Mouse (Mus musculus) megakaryocyte-erythroid progenitor cell, adult 5-6 weeks (primary cell): ENCODE results near the gene Nkain2. TPM values are rescaled to one million over a fixed set of nuclear protein-coding genes. Genes with fewer than 3 reads are reported as not detected.
"Not testable (repeated sequence)": the region's sequence is repeated elsewhere in the genome, so short reads cannot be mapped to it uniquely, and the experiment has no call there.

Experiments used
- ATAC-seq: replicated peaks from 2 replicates; pipeline ENCODE4 v1.8.0; 2016; ENCODE audit warnings: mild to moderate bottlenecking, inconsistent platforms; ENCODE audit not compliant: severe bottlenecking, poor library complexity, low FRiP score, low TSS enrichment
- total RNA-seq, 2 experiments: library from RNA; stranded (forward) in 1 of 2; stranded (reverse) in 1 of 2; fragments of 200-1000, 215-1000 nt in 1 of 2; fragments of >200 nt in 1 of 2; fragmentation: Nextera tagmentation in 1 of 2; gene quantifications; 2 replicates each; pipeline ENCODE4 v1.2.3; 2014 to 2017

The Nkain2 gene
- total RNA-seq (2014; fragmentation: Nextera tagmentation) (not detected in 2 replicates), total RNA-seq (2017) (not detected in 2 replicates)

DNA sequence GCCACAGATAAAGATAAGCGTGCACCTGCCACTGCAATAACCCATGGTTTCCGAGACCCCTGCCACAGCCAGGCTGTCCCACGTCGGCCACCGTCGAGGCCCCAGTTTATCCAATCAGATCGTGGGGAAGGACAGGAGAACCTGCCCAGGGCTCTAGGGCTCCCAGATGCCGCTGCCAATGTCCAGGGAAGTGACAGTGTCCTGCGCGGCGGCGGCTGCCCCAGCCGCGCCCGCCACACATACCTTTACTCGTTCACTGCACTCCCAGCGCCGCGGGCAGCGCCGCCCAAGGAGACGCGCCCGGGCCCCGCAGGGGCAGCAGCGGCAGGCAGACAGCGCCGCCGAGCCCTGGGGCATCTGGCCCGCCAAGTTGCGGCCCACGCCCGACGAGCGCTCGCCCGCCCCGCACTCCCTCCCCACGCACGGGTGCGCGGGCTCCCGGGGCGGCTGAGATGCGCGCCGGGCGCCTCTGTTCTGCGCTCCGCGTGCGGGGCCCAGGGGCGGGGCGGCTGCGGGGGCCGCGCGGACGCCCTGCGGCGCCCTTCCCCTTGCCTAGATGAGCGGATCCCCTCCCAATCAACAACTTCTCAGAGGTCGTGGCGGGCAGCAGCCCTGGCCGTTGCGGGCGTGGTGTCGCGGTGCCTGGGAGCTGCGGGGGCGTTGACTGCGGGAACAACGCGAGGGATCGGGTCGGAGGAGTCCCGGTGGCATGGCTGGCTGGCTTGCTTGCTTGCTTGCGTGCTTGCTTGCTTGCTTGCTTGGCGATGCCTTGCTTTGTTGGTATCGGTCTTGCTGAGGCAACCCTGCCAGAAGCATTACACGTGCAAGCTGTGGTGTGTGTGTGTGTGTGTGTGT, at the start of gene Nkain2:
Gene Nkain2, minus strand, starts transcription at position 811 of the 855 bp plus-strand sequence.
- no peak for ATAC-seq

DNA sequence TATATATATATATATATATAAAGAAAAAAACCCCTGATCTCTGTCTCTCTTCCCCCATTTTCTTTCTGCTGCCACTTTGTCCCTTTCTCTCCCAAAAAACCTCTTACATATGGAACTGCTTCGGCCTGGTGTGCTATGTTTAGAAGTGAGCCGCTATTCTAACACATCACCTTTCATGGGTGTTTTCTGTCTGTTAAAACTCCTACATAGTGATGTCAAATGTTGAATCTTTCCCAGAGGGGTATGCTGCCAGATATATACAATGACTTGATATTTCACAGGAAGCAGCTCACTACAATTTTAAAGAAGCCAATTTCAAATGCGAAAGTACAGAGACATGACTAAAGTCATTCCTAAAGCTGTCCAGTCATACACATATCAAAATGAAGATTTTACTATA, 49.6 kb upstream of the Nkain2 start:
- no peak for ATAC-seq

DNA sequence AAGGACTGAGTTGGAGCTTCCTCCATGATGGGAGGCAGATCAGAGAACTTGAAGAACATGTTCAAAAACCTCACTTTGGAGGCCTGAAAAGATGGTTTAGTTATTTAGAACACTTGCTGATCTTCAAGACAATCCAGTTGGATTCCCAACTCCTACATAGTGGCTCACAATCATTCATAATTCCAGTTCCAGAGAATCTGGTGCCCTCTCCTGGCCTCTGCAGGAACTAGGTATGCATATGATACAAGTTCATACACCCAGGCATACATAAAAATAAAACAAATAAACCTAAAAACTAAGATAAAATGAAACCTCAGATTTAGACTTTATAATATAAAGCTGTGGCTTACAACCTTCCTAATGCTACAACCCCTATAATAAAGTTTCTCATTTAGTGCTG, 4.8 kb upstream of the Nkain2 start:
- no peak for ATAC-seq

DNA sequence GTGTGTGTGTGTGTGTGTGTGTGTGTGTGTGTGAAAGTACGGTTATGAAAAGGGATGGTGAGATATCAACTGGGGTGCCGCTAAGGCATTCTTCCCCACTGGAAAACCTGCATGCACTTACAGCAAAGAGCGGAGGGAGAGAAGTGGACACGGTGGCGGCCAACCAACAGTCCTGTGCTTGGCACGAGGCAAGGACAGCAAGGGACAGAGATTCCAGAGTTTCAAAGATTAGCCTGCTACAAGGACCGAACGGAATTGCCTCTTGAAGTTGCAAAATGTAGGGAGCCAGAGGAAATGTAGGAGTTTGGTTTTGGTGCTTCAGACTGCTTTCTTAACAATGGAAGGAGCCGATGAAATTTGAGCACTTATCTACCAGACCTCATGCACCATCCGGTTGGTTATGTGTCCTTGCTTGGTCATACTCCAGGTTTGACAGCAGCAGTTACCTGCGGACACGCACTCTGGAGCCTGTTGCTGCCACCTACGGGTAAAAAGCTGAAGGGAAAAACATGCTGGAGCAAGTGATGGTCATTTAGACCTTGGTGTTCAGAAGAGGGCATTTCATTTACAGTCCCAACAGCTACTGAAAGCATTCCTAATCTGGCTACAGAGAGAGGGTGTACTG, 357 bp upstream of the Nkain2 start:
- ATAC-seq: no peak

DNA sequence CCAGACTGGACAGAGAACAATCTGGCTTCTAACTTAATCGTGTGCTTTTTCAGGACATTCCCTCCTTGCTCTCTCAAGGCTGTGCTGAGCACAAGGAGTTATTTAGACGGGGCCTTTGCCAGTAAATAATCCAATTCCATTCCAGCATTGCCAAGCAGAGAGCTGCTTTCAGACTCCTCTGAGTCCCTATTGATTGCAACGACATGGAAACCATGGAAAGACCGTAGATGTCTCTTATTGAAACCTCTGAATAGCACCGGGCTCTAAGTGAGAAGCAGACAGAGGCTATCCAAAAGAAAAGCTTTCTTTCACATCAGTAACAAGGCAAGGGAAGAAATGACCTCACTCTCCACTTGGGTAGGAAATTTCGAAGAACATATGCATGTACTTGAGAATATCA, 8.3 kb downstream of the Nkain2 start:
- ATAC-seq: no peak

DNA sequence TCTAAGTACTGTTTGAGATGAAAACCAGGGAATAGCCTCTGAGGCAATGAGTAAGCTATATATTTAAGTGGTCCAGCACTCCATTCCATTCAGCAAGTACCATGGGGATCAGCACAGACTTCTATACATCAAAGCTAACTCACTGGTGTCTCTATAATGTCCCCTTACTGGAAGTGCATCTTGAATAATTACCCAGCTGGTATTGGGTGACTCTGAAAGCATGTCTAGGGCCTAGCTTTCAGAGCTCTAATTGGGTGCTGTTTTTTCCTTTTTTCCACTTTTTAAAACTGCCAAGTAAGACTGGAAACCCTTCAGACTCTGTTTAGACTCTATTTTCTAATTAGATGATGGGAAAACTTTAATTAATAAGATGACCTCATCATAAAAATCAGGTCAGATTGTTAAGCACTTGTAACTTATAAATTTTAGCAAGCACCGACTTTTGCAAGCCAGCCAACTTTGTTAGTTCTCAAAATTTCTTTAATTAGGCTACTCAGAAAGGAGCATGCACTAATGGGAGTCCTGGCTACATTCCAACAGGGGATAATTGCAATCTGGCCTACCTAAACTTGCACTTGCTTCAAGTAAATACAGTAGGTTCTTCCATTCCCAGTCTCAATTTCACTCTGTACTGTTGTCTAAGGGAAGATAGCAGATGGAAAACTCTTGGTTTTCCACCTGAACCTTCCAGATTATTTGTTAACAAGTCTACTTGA, 19.4 kb downstream of the Nkain2 start:
- no peak for ATAC-seq

DNA sequence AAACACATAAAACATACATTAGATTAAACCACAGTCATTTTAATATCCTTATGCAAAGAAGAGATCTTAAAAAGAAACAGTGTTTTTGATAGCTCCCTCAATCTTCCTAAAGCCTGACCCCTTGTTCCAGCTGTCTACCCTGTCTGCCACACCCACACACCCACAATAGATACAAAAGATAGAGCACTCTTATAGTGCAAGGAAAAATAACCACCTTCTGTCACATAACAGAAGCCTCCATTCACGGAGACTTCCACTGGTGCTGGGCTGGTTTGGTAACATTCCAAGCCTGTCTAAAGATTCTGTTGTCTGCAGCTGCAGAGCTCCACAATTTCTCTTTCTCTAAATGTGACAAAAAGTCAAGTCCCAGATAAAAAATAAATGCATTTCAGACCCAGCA, 20.7 kb downstream of the Nkain2 start:
- ATAC-seq: no peak

DNA sequence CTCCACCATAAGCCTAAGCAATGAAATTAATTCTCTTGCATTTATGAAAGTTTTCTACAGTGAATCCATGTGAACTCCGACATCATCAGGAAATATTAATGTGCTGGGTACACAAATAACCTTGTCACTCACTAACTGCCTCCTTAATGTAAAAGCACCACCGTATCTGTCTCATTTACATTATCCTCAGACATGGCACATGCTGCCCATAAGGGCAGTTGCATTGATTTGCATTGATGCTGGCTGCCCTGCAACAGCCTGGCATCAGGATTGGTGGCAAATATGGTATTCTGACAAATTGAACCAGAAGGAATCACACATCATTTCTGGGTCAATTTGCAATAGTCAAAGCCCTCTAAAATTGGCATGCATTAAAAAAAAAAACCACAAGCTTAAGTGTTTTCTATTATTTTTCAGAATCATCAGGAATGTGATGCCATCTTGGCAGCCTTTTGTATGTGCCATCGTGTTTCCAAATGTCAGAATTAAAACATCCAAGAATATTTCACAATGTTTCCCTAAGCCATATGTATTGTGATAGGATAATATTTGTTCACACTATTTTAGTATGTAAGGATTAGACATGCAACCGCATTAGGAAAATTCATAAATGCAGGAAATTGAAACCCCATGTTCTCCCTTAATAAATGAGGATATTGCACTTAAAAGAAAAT, 74.9 kb downstream of the Nkain2 start:
- no peak for ATAC-seq

DNA sequence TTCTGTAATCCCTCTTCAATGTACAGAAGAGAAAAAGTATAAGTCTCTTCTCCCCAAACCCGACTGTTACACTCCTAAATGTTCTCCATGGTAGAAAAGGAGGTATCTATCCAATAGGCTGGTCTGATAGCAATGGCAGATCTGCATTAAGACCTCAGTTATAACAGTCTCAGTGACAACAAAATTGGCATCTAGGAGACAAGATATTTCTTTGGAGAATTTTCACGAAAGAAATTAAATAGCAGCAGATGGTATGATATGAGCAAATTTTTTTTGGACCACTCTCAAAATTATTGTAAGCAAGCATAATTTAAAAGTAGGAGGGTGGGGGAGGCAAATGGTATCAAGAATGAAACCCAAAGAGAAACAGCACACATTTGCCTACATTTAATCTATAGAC, 94.0 kb downstream of the Nkain2 start:
- no peak for ATAC-seq

DNA sequence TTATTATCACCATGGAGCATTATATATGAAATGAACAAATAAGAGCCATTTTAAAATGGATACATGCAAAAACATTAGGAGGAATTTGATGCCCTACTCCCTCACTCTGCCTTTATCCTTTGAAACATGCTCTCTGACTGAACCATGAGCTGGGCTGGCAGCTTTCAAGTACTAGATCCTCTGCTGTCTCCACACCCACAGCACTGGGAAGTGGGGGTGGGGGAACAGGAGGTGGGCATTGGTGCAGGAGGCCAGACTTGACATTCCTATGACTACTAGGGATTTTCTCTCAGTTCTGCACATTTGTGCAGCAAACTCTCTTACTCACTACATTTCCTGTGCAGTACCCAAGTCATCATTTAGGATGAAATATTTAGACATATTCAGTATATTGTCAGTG, 99.7 kb downstream of the Nkain2 start:
- no peak for ATAC-seq

DNA sequence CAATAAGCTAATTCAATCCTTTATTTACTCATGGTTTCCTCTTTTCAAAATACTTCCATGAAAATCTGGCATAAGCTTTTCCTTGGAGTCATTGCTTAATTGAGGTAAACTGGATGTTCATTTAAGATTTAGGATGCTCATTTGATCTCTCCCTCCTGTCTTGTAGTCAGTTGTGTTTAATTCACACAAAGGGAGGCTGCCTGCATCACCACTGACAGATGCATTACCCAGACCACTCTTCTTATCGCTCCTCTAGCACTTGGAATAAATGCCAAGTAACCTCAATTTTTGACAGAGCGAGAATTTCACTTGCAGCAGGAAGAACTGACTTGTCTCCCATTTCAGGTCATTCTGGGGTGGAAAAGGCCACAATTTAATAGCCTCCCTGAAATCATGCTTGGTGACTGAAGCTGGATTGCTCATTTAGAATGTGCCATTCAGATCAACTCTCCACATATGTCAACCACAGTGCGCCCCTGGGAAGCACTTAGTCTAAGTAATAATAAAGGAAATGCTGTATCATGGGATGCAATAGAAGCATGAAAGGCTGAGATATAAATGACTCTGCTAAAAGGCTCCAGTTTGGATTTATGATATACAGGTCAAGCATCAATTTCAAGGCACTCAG, 107.4 kb downstream of the Nkain2 start:
- ATAC-seq: no peak

DNA sequence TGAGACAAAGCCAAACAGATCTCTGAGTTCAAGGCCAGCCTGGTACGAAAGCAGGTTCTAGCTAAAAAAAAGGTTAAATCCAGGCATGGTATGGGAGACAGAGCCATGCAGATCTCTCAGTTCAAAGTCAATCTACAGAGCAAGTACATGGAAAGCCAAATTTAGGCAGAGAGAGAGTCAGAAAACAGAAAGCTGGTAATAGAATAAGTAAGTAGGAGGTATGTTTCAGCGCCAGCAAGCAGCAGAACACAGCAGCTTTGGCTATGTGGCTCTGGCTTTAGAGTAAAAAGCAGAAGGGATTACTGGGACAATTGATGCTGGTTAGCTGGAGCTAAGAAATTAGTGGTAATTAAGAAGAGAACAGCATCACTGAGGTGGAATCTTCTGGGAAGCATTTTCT, 151.3 kb downstream of the Nkain2 start:
- ATAC-seq: no peak

DNA sequence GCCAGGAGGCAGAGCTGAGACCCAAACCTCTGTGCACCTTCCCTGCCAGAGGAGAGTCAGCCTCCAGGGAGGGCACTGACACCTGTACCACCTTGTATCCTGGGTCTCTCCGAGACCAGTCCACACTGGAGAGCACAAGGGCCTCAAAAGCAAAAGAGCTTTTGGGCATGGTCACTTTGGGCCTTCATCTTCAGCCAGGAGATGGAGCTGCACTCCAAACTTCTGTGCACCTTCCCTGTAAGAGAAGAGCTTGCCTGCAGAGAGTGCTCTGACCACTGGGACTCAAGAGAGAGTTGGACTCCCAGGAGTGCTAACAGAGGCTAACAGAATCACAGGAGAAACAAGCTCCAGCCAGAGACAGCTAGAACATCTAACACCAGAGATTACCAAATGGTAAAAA, 183.7 kb downstream of the Nkain2 start:
- ATAC-seq: not testable (repeated sequence)

DNA sequence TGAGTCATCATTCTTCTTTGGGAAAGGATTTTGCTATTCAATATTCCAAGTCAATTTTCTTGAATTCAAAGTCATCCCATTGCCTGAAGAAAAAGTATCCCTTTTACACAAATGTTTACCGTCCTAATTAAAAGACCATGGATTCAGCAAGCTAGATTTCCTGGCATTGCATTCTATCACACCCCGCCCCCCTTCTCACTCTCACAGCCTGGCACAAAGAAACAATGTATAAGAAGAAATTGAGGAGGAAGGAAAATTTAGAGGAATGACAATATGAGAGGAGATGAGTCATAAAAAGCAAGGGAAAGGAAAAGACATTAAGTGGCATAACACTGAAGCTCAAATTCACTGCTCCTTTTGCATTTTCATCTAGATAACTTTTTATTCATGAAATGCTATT, 193.6 kb downstream of the Nkain2 start:
- no peak for ATAC-seq

DNA sequence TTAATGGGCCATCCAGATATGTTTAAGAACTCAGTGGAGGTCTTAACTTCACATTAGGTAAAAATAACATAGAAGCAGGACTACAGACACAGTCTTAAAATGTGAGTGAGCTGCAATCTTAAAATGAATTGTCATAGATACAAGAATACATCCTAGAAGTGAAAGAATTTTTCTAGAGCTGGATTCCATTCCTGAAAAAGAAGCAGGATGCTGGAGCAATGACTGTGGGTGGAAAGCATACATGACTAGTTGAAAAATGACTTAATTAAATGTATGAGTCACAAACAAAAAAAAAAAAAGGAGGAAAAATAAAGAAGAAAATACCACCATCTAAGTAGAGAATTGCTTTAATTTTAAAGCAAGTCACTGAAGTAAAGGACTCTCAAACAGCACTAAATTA, 205.7 kb downstream of the Nkain2 start:
- ATAC-seq: no peak

DNA sequence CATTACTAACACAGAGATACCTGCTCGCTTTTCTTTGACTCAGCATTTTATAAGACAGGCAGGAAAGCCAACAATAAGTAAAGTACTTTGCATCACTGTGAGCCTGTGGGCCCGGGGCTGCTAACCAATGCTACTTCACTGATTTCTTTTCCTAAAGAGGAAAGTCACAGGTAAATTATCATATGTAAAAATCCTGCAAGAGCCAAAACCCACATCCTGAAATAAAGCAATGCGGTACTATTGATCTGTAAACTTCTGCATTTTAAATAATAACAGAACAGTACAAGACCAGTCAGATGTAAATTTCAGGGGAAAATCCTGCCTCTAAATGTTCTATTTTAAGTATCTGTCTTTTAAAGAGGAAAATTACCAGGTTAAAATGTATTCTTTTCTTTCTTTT, 250.0 kb downstream of the Nkain2 start:
- no peak for ATAC-seq

DNA sequence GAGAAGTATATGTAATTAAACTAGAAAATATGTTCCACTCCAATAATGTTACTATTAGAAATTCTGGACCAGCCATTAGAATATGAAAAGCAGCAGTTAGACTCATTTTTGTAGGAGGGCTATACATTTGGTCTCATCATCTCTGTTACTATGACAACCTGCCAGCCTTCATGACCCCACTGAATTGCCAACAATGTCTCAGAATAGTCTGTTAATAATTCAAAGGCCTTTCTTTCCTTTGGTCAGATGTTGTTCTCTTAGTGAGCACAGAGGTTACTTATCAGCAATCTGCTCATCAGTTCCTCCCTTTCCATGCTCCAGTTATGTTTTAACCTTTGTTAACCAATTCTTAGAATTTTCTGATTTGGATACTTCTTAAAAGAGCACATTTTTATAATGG, 251.1 kb downstream of the Nkain2 start:
- ATAC-seq: no peak

DNA sequence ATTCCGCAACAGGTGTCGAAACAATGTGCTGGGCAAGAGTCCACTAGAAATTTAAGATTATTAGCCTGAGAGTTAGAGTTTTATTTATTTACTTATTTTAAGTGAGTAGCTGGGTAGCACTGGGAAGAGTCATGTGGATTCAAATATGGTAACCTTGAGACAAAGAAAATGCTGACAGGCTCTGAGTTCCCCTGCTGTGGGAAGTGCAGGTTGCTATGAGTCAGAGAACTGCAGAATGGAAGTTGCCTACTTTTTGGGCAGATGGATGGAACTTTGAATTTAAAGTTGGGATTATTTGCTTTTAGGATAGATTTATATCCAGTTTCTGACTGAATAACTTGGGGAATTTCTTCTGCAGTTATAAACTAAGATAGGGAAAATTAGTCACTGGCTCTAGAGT, 259.2 kb downstream of the Nkain2 start:
- ATAC-seq: no peak

DNA sequence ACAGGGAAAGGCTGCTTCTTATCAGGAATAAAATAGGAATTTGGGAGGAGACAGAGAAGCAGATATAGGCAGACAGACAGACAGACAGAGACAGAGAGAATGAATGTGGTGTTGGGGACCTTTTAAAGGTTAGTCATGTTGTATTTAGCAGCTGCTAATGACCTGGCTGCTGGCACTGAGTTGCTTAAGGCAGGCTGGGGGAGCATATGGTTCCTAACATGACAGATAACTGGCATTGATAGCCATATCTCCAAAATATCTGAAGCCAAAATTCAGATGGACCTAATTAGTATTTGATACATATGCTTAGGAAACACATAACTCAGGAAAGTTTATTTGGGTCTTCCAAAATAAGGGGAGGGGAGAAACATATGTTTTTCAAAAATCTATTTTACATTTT, 285.8 kb downstream of the Nkain2 start:
- no peak for ATAC-seq

DNA sequence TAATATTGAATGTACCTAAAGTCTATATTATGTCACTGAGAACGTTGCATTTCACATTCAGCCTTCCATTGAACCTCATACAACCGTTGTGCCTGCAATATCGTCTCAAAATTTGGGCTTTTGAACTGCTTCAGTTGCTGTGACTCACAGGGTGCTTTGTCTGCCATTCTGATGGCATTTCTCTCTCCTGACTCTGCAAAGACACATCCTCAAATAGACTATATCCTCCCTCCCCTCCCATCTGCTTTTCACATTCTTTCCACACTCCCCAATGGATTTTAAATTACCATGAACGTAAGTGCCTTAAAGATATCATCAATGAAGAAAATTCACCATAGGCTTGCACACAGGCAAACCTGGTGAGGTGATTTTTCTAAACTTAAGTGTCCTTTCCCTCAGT, 287.5 kb downstream of the Nkain2 start:
- ATAC-seq: no peak
